Mouse (Mus musculus): Measurements from ENCODE around the gene Hsd17b3. TPM values are rescaled to one million over a fixed set of nuclear protein-coding genes. Genes with fewer than 3 reads are reported as not detected.

Hsd17b3 gene
- not detected for total RNA-seq (2021)

DNA sequence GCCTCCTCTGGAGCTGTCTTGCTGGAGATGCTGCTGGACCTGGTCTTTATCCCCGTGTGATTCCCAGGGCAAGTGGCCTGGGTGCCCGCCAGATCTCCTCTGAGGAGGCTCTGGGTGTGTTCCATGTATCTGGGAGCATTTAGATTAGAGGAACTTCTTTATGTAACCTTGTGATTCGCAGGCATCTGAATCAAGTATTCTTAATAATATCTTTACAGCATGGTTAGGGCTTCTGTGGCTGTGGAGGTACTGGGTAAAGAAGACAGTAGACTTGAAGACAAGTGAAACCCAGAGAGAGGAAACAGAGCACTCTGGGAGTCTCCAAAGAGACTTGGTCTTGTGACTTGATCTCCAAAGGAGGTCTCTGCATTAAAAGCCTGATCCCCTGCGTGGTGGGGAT is at the start of gene Hsd17b3:
Hsd17b3 (minus strand) TSS at position 101 of the 400 bp plus-strand sequence.
- no peak for DNase-seq (ENCODE audit: extremely low spot score in 1 of 2, low spot score in 1 of 2)

DNA sequence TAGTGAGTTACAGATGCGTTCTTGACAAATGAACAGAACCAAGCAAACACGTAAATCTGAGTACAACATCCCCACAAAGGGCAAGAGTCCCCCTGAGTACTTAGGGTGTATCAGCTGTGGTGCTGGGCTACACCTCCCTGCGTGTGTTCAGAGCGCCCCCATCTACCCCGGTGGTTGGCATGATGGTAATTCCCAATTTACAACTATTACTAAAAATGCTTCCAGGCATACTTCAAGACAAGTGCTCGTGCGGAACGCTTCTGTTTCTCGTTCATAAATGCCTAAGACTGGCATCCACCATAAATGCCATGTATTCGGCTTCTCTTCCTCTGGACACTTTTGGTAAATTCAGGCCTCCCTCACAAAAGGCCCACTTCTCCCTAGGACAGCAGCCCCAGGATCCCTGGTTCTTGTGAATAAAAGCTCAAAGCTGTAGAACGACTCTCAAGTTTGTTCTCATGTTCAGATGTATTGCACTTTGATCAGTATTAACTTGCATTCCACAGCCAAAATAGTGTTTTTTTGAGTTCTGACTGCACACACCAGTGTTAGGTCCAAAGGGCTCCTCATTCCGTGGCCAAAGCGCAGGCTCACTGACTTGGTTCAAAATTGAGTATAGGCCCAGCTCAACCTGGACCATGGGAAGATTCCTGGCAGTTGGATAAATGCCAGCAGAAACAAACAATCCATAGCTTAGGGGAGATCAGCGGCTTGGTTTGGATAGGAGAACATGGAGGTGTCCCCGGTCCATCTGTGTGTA is 40.8 kb upstream of the Hsd17b3 start:
- peak in 1 of 2 experiments; percentile 19 for DNase-seq (ENCODE audit: extremely low spot score in 1 of 2, low spot score in 1 of 2)

DNA sequence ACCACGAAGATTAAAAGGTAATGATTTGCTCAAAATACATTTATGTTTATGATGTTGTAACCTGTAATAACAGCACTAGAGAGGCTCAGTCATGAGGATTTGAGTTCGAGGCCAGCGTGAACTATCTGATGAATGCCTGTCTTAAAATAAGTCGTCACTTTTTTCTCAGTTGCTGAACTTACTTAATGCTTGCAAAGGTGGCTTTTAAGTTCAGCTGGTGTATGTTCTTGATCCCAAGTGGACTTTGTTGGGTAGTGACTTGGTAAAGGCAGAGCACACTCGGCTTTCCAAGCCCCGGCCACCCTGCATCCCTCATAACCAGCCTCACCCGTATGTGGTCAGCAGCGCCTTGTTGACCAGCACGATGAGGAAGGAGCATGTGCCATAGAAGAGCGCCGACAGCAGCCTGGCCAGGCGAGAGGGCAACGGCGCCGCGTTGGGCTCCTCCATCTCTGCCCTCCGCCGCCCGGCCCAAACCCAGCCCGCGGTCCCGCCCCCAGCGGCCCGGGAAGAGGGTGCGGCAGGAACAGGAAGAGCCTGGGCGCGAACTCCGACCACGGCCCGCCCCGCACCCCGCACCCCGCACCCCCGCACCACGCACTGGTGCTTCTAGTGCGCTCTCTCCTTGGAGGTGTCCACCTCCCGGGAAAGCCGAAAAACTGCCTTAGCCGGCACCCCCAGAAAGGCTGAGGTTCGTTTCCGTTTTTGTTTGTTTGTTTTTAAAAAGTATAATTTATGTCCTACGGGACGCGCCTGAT is 40.0 kb upstream of the Hsd17b3 start, which contains the start of gene Slc35d2:
Slc35d2 (minus strand) TSS at position 511 of the 758 bp plus-strand sequence.
- DNase-seq (ENCODE audit: extremely low spot score in 1 of 2, low spot score in 1 of 2) = peak in 1 of 2 experiments; percentile 3

DNA sequence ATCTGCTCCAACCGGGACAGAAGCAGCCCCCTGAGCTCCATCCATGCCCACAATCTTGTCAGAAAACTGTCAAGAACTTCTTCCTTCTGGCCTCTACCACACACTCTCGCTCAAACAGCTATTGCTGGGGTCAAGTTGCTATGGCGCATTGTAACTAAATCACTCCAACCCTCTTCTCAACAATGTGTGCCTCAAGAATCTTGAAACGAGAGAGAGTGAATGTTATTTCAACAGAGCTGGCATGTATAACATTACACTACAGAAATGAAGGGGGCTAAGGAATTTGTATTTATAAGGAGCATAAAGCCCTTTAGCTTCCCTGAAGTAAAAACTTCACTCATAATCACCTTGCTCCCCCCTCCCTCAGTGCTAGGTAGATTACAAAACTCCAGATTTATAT is 37.3 kb upstream of the Hsd17b3 start:
- DNase-seq (ENCODE audit: extremely low spot score in 1 of 2, low spot score in 1 of 2) = no peak

DNA sequence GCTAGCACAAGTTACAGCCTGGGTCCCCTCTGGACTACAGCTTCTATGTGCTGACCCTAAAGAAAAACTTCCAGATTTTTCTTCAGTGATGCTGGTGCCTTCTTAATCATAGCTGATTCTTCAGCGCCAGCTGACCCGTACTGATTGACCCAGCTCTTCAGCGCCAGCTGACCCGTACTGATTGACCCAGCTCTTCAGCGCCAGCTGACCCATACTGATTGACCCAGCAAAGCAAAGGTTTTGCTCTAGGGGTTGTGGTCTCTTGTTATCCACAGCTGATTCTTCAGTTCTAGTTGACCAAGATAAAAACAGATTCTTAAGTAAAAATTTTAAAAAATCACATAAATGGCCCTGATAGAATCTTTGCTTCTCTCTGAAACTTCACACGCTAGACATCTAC is 35.9 kb upstream of the Hsd17b3 start:
- DNase-seq (ENCODE audit: extremely low spot score in 1 of 2, low spot score in 1 of 2) = no peak

DNA sequence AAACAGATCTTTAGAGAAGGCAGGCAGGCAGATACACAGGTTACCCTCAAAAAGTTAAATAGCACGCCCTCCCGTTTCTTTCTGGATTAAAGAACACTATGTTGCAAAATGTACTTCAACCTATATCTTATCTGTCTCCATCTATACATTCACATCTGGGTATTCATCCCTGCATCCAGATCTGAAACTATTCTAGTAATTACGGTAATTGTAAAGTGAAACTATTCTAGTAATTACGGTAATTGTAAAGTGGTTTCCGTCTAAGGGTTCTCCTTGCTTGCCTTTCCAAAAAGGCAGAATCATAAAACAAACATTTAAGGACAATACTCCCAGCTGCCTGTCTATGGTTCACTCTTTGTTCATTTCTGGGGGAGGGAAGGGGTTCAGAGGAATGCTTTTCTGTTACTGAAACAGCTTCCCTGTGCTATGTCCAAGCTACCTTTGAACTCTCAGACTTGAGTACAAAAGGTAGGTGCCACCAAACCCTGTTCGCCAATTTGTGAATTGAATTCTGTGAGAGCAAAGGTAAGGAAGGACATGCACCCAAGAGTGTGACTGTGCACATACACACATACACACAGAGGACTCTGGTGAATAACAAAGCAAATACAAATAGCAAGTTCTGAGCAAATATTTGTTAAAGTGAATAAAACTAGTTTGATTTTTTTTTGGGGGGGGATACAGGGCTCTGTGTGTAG is 34.6 kb upstream of the Hsd17b3 start:
- DNase-seq (ENCODE audit: extremely low spot score in 1 of 2, low spot score in 1 of 2) = no peak

DNA sequence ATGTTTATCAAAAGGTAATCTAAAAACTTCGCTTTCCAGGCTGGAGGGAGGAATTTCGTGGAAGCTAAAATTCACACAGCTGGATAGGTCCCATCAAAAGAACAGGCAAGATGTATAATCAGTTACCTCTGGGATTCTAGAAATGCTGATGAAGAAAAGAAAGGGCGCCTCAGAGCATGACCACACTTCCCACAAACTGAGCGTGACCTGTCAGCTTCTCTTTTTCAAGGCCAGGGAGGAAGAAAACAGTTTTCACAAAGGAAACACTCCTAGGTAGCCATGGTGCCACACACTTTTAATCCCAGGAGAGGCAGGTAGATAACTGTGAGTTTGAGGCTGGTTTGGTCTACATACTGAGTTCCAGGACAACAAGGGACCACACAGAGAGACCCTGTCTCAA is 31.7 kb upstream of the Hsd17b3 start:
- DNase-seq (ENCODE audit: extremely low spot score in 1 of 2, low spot score in 1 of 2) = no peak

DNA sequence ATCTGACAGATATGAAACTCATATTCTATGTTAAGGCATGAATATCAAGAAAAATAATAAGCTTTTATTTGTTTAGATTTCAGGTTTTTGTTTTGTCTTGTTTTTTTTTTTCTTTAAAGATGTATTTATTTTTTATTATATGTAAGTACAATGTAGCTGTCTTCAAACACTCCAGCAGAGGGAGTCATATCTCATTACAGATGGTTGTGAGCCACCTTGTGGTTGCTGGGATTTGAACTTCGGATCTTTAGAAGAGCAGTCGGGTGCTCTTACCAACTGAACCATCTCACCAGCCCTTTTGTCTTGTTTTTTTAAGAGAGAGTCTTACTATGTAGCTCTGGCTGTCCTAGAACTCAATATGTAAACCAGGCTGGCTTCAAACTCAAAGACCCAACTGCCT is 28.4 kb upstream of the Hsd17b3 start:
- DNase-seq (ENCODE audit: extremely low spot score in 1 of 2, low spot score in 1 of 2) = no peak

DNA sequence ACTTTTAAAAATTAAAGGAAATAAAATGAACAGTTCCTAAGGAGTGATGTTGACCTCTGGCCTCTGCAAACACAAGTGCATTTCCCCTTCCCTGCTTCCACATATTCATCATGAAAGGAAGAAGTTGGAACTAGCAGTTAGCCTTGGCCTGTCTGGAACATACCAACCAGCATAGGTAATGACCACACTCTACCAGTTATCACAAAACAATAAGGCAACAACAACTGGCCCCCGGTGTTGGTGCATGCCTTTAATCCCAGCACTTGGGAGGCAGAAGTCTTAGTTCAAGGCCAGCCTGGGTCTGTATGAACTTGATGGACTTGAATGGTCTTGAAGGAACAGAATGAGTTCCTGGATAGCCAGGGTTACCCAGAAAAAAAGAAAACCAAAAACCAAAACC is 21.4 kb upstream of the Hsd17b3 start:
- DNase-seq (ENCODE audit: extremely low spot score in 1 of 2, low spot score in 1 of 2) = no peak

DNA sequence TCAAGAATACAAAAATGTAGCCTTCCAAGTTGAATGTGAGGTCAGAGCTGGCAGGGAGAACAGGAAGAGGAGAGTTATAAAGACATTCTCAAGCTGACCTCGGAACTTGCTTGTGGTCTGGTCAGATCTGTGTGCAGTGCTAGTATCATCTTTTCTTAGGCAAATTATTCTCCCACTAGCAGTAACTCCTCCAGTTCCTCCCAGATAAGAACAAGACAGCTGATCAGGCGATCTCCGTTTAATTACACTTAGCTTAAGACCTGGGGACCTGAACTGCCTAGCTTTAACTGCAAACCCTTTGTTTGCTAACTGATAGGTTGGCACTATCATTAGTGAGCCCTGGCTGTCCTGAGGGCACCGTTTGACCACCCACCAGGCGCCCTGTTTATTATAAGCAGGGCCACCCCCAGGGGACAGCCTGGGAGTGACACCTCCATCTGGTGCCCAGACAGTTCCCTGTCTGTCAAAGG is 19.4 kb upstream of the Hsd17b3 start:
- DNase-seq (ENCODE audit: extremely low spot score in 1 of 2, low spot score in 1 of 2) = no peak

DNA sequence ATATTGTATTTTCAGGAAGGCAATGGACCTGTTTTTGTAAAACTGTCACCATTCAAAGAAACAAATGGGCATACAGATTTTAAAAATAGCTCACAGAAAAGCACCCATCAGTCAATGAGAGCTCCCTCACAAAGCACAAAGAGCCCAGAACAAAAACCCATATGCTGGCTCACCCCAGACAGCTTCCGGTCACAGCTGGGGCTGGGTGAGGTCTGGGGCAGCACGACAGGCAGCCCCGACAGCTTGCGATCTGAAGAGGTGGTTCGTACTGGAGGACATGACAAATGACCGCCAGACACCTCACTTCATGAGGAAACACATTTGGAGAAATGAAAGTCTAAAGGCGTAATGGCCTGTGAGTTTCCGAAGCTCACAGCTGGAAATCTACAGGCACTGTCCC is 18.5 kb upstream of the Hsd17b3 start:
- no peak for DNase-seq (ENCODE audit: extremely low spot score in 1 of 2, low spot score in 1 of 2)

DNA sequence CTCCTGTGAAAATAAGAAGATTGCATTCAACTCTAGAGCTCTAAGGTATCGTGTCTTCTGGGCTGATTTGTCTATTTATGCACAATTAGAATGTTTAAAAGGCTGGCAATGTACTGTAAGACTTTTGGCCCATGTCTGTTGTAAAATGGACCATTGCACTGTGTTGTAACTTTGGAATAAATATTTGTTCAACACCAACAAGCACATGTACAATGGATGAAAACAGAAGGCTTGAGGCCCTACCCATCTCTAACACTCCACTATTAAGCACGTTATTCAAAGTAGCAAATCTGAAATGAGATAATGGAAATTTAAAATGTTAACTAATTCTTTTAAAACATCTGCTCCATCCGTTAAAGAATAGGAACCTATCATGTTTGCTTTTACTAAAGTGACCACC is 18.1 kb upstream of the Hsd17b3 start:
- no peak for DNase-seq (ENCODE audit: extremely low spot score in 1 of 2, low spot score in 1 of 2)

DNA sequence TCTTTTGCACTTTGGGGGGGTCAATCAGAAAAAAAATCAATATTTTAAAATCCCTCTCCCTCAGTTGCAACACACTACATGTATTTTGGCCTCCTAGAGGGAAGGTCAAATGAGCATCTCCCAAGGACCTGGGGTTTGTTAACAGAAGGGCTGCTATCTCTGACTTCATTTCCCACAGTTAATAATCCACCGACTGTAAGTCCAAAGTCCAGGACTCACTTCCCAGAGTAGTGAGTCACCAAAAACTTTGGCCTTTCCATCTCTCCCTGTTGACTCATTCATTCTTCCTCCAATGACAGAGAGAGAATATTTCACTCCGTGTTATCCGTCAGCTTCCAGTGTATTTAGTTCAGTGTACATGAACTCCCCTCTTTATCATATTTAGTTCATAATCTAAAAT is 16.7 kb upstream of the Hsd17b3 start:
- no peak for DNase-seq (ENCODE audit: extremely low spot score in 1 of 2, low spot score in 1 of 2)

DNA sequence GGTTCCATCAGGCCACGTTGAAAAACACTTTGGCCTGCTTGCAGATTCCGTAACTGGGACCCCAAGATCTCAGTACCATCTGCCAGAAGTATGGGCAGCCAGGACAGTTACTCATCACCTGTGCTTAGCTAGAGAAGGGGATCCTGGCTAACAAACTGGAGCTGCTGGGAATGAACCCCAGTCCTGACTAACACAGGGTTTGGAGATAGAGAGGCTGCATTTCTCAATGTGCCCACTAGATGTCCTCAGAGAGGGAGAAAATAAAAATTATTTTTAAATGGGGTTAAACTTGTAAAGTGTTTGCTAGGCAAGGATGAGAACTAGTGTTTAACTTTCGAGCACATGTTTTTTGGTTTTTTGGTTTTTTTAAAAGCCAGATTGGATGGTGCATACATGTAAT is 11.2 kb upstream of the Hsd17b3 start:
- peak; percentile 18 to 70 for DNase-seq (ENCODE audit: extremely low spot score in 1 of 2, low spot score in 1 of 2)

DNA sequence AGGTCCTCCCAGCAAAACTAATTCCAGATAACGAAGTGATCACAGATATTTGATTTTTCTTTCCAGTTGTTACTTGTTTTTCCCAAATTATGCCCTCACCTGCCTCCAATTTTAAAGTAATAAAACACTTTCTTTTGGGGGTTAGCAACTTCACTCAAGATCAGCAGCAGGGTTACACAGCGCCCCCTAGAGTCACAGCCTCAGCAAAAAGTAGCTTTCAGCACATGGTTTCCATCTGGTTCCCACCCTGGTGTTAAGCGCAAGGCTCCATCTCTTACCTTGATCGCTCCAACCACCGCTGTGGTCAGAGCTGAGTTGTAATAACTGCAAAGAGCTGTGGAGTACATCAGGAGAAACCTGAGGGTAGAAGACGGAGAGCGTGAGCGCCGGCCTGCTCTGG is 10.0 kb upstream of the Hsd17b3 start:
- DNase-seq (ENCODE audit: extremely low spot score in 1 of 2, low spot score in 1 of 2) = peak in 1 of 2 experiments; percentile 54

DNA sequence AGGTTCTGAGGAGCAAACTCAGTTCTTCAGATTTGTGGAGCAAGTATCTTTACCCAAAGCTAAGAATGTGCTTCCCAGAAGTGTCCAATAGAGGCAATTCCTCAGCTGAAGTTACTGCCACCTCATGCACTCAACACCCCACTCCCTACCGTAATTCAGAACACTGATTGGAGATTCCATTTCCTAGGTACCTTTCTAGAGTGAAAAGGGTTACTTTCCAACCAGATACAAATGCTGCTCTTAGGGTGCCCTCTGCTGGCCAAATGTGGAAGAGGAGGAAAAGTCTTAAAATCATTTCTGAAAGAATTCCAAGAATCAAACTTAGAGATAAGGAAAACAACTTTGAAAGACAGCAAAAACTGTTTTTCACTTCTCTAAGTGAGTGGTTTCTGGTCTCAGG is 4.3 kb upstream of the Hsd17b3 start:
- DNase-seq (ENCODE audit: extremely low spot score in 1 of 2, low spot score in 1 of 2) = peak; percentile 64 to 90

DNA sequence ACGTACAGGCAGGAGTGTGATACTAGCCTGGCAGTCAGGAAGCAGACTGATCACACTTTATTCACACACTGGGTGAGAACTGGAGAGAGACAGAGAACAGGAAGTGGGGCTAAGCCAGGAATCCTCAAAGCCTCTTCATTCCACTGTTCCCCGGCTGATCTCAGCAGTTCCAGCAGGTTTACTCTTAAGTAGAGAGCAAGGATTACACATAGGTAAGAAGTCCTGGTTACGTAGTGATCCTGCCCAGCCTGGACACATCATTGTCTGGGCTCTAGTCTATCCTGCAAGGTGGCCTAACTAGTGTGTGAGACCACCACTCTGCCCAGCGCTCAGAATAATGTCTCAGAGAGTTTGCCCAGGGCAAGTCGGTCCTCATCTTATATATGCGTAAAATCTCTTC is 3.7 kb upstream of the Hsd17b3 start:
- no peak for DNase-seq (ENCODE audit: extremely low spot score in 1 of 2, low spot score in 1 of 2)

DNA sequence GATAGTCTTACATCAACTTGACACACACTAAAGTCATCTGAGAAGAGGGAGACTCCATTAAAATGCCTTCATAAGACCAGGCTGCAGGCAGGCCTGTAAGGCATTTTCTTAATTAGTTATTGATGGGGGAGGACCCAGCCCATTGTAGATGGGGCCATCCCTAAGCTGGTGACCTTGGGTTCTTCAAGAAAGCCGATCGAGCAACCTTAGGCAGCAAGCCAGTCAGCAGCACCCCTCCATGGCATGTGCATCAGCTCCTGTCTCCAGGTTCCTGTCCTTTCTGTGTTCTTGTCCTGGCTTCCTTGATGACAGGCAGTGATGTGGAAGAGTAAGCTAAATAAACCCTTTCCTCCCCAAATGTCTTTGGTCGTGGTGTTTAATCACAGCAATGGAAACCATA is 3.1 kb upstream of the Hsd17b3 start:
- DNase-seq (ENCODE audit: extremely low spot score in 1 of 2, low spot score in 1 of 2) = no peak

DNA sequence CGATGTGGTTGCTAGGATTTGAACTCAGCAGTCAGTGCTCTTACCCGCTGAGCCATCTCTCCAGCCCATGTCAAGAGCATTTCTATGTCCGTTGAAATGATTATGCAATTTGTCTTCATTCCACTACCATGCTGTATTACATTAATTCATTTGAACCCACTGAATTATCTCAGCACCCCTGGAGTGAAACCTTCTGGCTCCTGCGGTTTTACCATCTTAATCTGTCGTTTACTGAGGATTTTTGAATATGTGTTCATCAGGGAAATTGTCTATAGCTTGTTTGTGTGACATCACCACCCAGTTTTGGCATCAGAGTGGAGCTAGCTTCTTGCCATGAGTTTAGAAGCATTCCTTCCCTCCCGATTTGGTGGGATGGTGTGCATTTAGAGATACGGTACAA is 2.0 kb upstream of the Hsd17b3 start:
- no peak for DNase-seq (ENCODE audit: extremely low spot score in 1 of 2, low spot score in 1 of 2)

DNA sequence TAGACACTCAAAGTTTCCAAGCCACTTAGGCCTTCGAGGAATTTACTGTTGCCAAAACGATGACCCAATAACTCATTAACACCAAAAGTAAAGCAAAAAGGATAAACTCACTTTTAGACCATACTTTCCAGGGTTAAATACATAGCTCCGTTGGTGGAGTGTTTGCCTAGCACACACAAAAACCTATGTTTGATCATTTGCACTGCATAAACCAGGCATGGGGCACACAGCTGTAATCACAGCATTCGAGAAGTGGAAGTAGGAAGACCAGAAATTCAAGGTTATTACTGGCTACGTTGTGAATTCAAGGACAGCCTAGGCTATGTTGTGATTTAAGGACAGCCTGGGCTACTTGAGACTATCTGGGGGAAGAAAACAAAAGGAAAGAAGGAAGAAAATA is 1.2 kb upstream of the Hsd17b3 start:
- no peak for DNase-seq (ENCODE audit: extremely low spot score in 1 of 2, low spot score in 1 of 2)

DNA sequence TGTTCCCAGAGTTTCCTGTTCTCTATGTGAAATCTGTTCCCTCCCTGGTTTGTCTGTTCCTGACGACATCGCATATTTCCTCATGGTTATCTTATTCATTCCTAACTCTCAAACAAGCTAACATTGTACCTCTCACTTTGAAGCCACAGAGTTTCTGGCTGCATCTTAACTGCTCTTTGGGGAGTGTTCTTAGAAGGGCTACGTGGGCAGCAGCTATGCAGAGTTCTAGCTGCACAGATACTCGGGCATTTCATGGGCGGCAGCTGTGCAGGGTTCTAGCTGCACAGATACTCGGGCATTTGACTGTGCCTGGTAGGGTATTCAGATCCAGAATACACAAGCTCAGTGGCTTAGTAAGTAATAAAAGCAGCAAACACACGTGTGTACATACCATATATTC is 973 bp downstream of the Hsd17b3 start:
- no peak for DNase-seq (ENCODE audit: extremely low spot score in 1 of 2, low spot score in 1 of 2)

Data from layer of hippocampus, postnatal 25 days (tissue).